Mouse (Mus musculus) stomach, postnatal 0 days (tissue): Measurements from ENCODE around the gene Clec4n.

Experiments
- CTCF ChIP-seq: IDR thresholded peaks from 2 replicates; pipeline ENCODE4 v1.5.1; 2016; ENCODE audit warnings: antibody characterized with exemption, low read depth, mild to moderate bottlenecking, moderate library complexity
- EP300 ChIP-seq: optimal IDR thresholded peaks from 2 replicates; pipeline ENCODE3; 2016; ENCODE audit warnings: antibody characterized with exemption

DNA sequence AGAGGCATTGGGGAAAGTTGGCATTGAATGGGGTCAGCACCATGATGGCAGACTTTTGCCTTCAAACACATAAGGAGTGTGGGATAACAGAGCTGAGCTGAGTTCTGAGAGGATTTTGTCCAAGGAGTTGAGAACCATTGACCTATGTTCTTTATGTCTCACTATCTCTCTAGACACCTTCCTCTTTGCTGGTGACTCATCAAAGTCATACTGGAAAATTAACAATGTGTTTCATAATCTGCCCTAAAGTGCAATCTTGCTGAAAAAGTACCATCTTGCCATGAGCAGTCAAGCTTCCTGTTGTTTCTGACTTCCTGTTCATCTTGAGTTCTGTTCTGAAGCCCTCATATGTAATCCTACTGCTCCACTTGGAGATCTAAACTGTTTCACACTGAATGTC lies 23.1 kb downstream of the Clec4n start:
- TF ChIP-seq CTCF (no peak), EP300 (no peak)
